Mouse (Mus musculus) left cerebral cortex, adult 18-20 months (tissue): ENCODE results near the gene Prrt3. TPM values are rescaled to one million over a fixed set of nuclear protein-coding genes. Genes with fewer than 3 reads are reported as not detected.

ENCODE experiments used
- DNase-seq, 2 experiments: peaks; one replicate each; pipeline ENCODE4 v3.0.0; 2021 to 2022; ENCODE audit warnings: low spot score in 2 of 2, mixed read lengths in 1 of 2
- total RNA-seq, 2 experiments: library from RNA; stranded (reverse); gene quantifications; 2 replicates each; pipeline ENCODE4 v1.2.3; 2021

The Prrt3 gene
- total RNA-seq, 2 experiments from 2014 or later, result 52.8 to 54.9 TPM

GRCm38 (mm10) chr6:113492101-113492864 lies 9.4 kb downstream of the Prrt3 start:
- DNase-seq, result peak; percentile 70 to 82

- DNase-seq, result no peak
These were observed 12.3 kb downstream of the Prrt3 start for GRCm38 (mm10) chr6:113489410-113489809.

GRCm38 (mm10) chr6:113487125-113487576 lies 14.6 kb downstream of the Prrt3 start:
- DNase-seq, result no peak

GRCm38 (mm10) chr6:113483729-113484128 lies 18.0 kb downstream of the Prrt3 start:
- DNase-seq, result no peak

GRCm38 (mm10) chr6:113483100-113483615 lies 18.6 kb downstream of the Prrt3 start, which contains the start of gene Creld1:
TSS of gene Creld1 (plus strand) at chr6:113483297.
- peak; percentile 90 to 93 for DNase-seq

GRCm38 (mm10) chr6:113482477-113483099 lies 19.1 kb downstream of the Prrt3 start:
- peak in 1 of 2 experiments; percentile 55 for DNase-seq

- DNase-seq, result no peak
These were observed 21.0 kb downstream of the Prrt3 start for GRCm38 (mm10) chr6:113480555-113481373.

GRCm38 (mm10) chr6:113478906-113479305 lies 22.8 kb downstream of the Prrt3 start:
- DNase-seq, result no peak

GRCm38 (mm10) chr6:113477353-113477752 lies 24.4 kb downstream of the Prrt3 start:
- no peak for DNase-seq

- no peak for DNase-seq
These were observed 28.0 kb downstream of the Prrt3 start for GRCm38 (mm10) chr6:113473715-113474114.

- no peak for DNase-seq
These were observed 28.5 kb downstream of the Prrt3 start for GRCm38 (mm10) chr6:113473246-113473645.

- DNase-seq, result no peak
These were observed 29.7 kb downstream of the Prrt3 start for GRCm38 (mm10) chr6:113472061-113472460.

GRCm38 (mm10) chr6:113471297-113471936 lies 30.3 kb downstream of the Prrt3 start, which contains the start of gene Il17rc:
TSS of gene Il17rc (plus strand) at chr6:113471427.
- DNase-seq, result no peak

- DNase-seq, result peak; percentile 76 to 80
These were observed 32.3 kb downstream of the Prrt3 start for GRCm38 (mm10) chr6:113469432-113469831.

GRCm38 (mm10) chr6:113469021-113469420 lies 32.7 kb downstream of the Prrt3 start:
- DNase-seq, result peak; percentile 54 to 55

GRCm38 (mm10) chr6:113468512-113468911 lies 33.2 kb downstream of the Prrt3 start:
- DNase-seq, result no peak

- DNase-seq, result no peak
These were observed 36.1 kb downstream of the Prrt3 start for GRCm38 (mm10) chr6:113465602-113466001.

GRCm38 (mm10) chr6:113464040-113464439 lies 37.7 kb downstream of the Prrt3 start:
- DNase-seq, result no peak

GRCm38 (mm10) chr6:113458635-113459034 lies 43.1 kb downstream of the Prrt3 start:
- DNase-seq, result no peak

- DNase-seq, result no peak
These were observed 43.7 kb downstream of the Prrt3 start, which contains the start of gene Il17re for GRCm38 (mm10) chr6:113457952-113458534. TSS of gene Il17re (plus strand) at chr6:113458484.
